Mouse (Mus musculus): ENCODE measurements around the gene Msl1.
A peak's percentile ranks its signal among the peaks of the same experiment; 100 is the strongest.

Msl1 gene

GRCm38 (mm10) chr11:98764091-98764490 lies 31.2 kb upstream of the Msl1 start:
- no peak for DNase-seq (ENCODE audit: low read depth, low spot score)

GRCm38 (mm10) chr11:98764746-98765145 lies 30.6 kb upstream of the Msl1 start:
- no peak for DNase-seq (ENCODE audit: low read depth, low spot score)

GRCm38 (mm10) chr11:98765421-98766309 lies 29.7 kb upstream of the Msl1 start:
- no peak for DNase-seq (ENCODE audit: low read depth, low spot score)

GRCm38 (mm10) chr11:98766346-98766745 lies 29.0 kb upstream of the Msl1 start:
- DNase-seq (ENCODE audit: low read depth, low spot score): no peak

GRCm38 (mm10) chr11:98766816-98767215 lies 28.5 kb upstream of the Msl1 start:
- no peak for DNase-seq (ENCODE audit: low read depth, low spot score)

- DNase-seq (ENCODE audit: low read depth, low spot score): no peak
Observed at GRCm38 (mm10) chr11:98767276-98767675, 28.0 kb upstream of the Msl1 start.

- no peak for DNase-seq (ENCODE audit: low read depth, low spot score)
Observed at GRCm38 (mm10) chr11:98767713-98768112, 27.6 kb upstream of the Msl1 start.

GRCm38 (mm10) chr11:98768127-98769006 lies 26.9 kb upstream of the Msl1 start:
- DNase-seq (ENCODE audit: low read depth, low spot score): no peak

- no peak for DNase-seq (ENCODE audit: low read depth, low spot score)
Observed at GRCm38 (mm10) chr11:98769007-98769954, 26.0 kb upstream of the Msl1 start.

- no peak for DNase-seq (ENCODE audit: low read depth, low spot score)
Observed at GRCm38 (mm10) chr11:98770096-98770975, 25.0 kb upstream of the Msl1 start.

GRCm38 (mm10) chr11:98771131-98771530 lies 24.2 kb upstream of the Msl1 start:
- DNase-seq (ENCODE audit: low read depth, low spot score): no peak

- DNase-seq (ENCODE audit: low read depth, low spot score): no peak
Observed at GRCm38 (mm10) chr11:98771844-98772525, 23.3 kb upstream of the Msl1 start.

- no peak for DNase-seq (ENCODE audit: low read depth, low spot score)
Observed at GRCm38 (mm10) chr11:98772667-98773171, 22.6 kb upstream of the Msl1 start.

- DNase-seq (ENCODE audit: low read depth, low spot score): peak; percentile 90
Observed at GRCm38 (mm10) chr11:98773635-98774295, 21.6 kb upstream of the Msl1 start.

GRCm38 (mm10) chr11:98774582-98775347 lies 20.6 kb upstream of the Msl1 start, which contains the start of gene Nr1d1:
TSS of gene Nr1d1 (minus strand) at chr11:98775333.
- no peak for DNase-seq (ENCODE audit: low read depth, low spot score)

- DNase-seq (ENCODE audit: low read depth, low spot score): peak; percentile 92
Observed at GRCm38 (mm10) chr11:98775348-98776051, 19.8 kb upstream of the Msl1 start.

- no peak for DNase-seq (ENCODE audit: low read depth, low spot score)
Observed at GRCm38 (mm10) chr11:98776052-98776764, 19.1 kb upstream of the Msl1 start.
